Mouse (Mus musculus): ENCODE data around the gene Foxj3. TPM values are rescaled to one million over a fixed set of nuclear protein-coding genes. Genes with fewer than 3 reads are reported as not detected.

The Foxj3 gene
- polyA plus RNA-seq, 1 experiment from 2014 or later = 16.7 TPM

DNA sequence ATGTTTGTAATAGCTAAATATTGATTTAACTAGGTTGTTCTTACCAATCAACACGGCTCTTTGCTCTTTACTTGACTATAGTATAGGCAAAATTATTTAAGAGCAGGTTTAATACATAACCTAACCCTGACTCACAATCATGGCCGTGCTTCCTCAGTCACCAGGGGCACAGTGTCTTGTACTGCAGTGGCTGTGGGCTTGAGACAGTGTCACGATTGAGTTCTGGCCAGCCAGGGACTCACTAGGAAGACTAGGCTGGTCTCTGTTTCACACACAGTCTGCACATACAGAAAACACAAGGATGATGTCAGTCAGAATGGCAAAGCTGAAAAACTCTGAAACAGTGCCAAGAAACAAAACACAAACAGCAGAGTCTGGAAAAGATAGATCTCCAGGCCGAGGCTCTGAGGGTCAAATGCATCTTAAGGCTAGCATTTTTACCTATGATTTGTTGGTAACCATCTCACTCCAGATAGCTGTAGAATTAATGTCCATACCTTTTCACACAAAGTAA, 29.6 kb downstream of the Foxj3 start:
- TF ChIP-seq CTCF (IDR thresholded peaks at IDR 0.05) = no peak
- H3K27me3 ChIP-seq = no peaks in the 10 kb centered on the region
- POLR2A ChIA-PET = no interaction called here
- CTCF ChIA-PET = interaction anchor here (1.1 kb wide), 1 partner anchor 9 kb away, joined by 3 read pairs; no protein-coding TSS in a partner anchor
- in situ Hi-C loops (cut with MboI; ENCODE audit: low pct_unique_long_range_greater_than_20kb) = no loop called here
- DNase-seq (ENCODE audit: low read depth, low spot score) (no peak), ATAC-seq (no peak)

GRCm38 (mm10) chr4:119572682-119573081, 35.9 kb downstream of the Foxj3 start:
- CTCF ChIA-PET = interaction anchor here (1.6 to 1.8 kb wide), 2 partner anchors 9 to 13 kb away, joined by 3 to 4 read pairs; no protein-coding TSS in a partner anchor
- DNase-seq (ENCODE audit: low read depth, low spot score) = no peak
- TF ChIP-seq CTCF (IDR thresholded peaks at IDR 0.05) = no peak
- H3K27me3 ChIP-seq = no peaks in the 10 kb centered on the region
- ATAC-seq = no peak
- POLR2A ChIA-PET = interaction anchor here (0.7 kb wide), 1 partner anchor 8 kb away, joined by 3 read pairs; no protein-coding TSS in a partner anchor
- in situ Hi-C loops (cut with MboI; ENCODE audit: low pct_unique_long_range_greater_than_20kb) = no loop called here

DNA sequence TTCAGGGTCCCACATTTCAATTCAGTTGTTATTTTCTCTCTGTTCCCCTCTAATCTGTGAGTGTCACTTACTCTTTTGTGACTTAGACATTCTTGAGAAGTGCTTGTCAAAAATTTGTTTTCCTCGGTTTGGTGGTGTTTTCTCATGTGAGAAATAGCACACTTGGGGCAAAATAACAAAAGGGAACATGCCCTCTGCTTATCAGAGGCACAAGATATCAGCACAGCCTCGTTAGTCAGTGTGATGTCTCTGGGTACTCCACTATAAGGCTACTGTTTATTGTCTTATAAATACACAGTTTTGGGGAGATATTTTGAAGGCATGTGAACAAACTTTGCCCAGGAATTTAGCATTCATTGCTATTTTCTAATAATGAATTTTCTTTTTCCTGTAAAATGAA, 37.7 kb downstream of the Foxj3 start:
- TF ChIP-seq CTCF (IDR thresholded peaks at IDR 0.05) = no peak
- ChIA-PET POLR2A (no interaction called here), CTCF (interaction anchor here (1.2 to 1.8 kb wide), 2 partner anchors 11 to 18 kb away, joined by 3 to 4 read pairs; no protein-coding TSS in a partner anchor)
- no peaks in the 10 kb centered on the region for H3K27me3 ChIP-seq
- no peak for DNase-seq (ENCODE audit: low read depth, low spot score)
- in situ Hi-C loops (cut with MboI; ENCODE audit: low pct_unique_long_range_greater_than_20kb) = no loop called here
- ATAC-seq = no peak

- no peak for DNase-seq (ENCODE audit: low read depth, low spot score)
- ChIA-PET CTCF (no interaction called here), POLR2A (no interaction called here)
- in situ Hi-C loops (cut with MboI; ENCODE audit: low pct_unique_long_range_greater_than_20kb) = no loop called here
- TF ChIP-seq CTCF (IDR thresholded peaks at IDR 0.05) = no peak
- no peaks in the 10 kb centered on the region for H3K27me3 ChIP-seq
- ATAC-seq = no peak
These were observed 38.7 kb downstream of the Foxj3 start for GRCm38 (mm10) chr4:119575459-119575858.

GRCm38 (mm10) chr4:119588037-119588436, 51.2 kb downstream of the Foxj3 start:
- ChIA-PET POLR2A (no interaction called here), CTCF (interaction anchor here (0.8 to 0.9 kb wide), 2 partner anchors 18 to 20 kb away, joined by 3 to 4 read pairs; no protein-coding TSS in a partner anchor)

GRCm38 (mm10) chr4:119589423-119589822, 52.6 kb downstream of the Foxj3 start:
- no peak for TF ChIP-seq CTCF (IDR thresholded peaks at IDR 0.05)
- no peak for ATAC-seq
- in situ Hi-C loops (cut with MboI; ENCODE audit: low pct_unique_long_range_greater_than_20kb) = no loop called here
- ChIA-PET CTCF (interaction anchor here (0.8 kb wide), 1 partner anchor 36 kb away, joined by 3 read pairs; no protein-coding TSS in a partner anchor), POLR2A (interaction anchor here (0.6 kb wide), 1 partner anchor 481 kb away, joined by 3 read pairs; the partner anchor contains the start of gene Slc2a1)
- no peak for DNase-seq (ENCODE audit: low read depth, low spot score)
- no peaks in the 10 kb centered on the region for H3K27me3 ChIP-seq

More at GRCm38 (mm10) chr4:119588037-119588436, 51.2 kb downstream of the Foxj3 start:
- in situ Hi-C loops (cut with MboI; ENCODE audit: low pct_unique_long_range_greater_than_20kb) = no loop called here
- no peaks in the 10 kb centered on the region for H3K27me3 ChIP-seq
- DNase-seq (ENCODE audit: low read depth, low spot score) = no peak
- no peak for ATAC-seq
- TF ChIP-seq CTCF (IDR thresholded peaks at IDR 0.05) = peak; percentile 30

DNA sequence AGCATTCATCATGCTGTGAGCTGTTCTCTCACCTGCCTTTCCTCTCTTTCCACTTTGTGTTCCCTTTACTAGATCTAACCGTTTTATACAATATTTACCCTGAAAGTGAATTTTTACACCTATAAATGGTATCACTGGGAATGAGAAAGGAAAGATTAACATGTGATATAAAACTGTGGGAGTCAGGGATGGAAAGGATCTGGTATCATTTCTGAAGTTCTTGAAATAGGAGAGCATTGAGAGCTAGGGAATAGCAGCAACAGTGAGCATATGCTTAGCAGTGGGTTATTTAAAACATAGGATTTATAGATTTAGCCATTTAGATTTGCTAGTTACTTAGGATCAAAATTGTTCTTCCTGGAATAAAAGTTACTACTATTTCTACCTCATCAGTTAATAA, 53.2 kb downstream of the Foxj3 start:
- TF ChIP-seq CTCF (IDR thresholded peaks at IDR 0.05) = no peak
- ATAC-seq = no peak
- ChIA-PET CTCF (interaction anchor here (0.8 kb wide), 1 partner anchor 35 kb away, joined by 3 read pairs; no protein-coding TSS in a partner anchor), POLR2A (no interaction called here)
- no peak for DNase-seq (ENCODE audit: low read depth, low spot score)
- in situ Hi-C loops (cut with MboI; ENCODE audit: low pct_unique_long_range_greater_than_20kb) = no loop called here
- no peaks in the 10 kb centered on the region for H3K27me3 ChIP-seq

- CTCF ChIA-PET = interaction anchor here (1.6 kb wide), 1 partner anchor 19 kb away, joined by 3 read pairs; no protein-coding TSS in a partner anchor
- POLR2A ChIA-PET = no interaction called here
- ATAC-seq (no peak), DNase-seq (ENCODE audit: low read depth, low spot score) (no peak)
- H3K27me3 ChIP-seq = no peaks in the 10 kb centered on the region
- no peak for TF ChIP-seq CTCF (IDR thresholded peaks at IDR 0.05)
- in situ Hi-C loops (cut with MboI; ENCODE audit: low pct_unique_long_range_greater_than_20kb) = no loop called here
These were observed 55.7 kb downstream of the Foxj3 start for GRCm38 (mm10) chr4:119592479-119592878.

DNA sequence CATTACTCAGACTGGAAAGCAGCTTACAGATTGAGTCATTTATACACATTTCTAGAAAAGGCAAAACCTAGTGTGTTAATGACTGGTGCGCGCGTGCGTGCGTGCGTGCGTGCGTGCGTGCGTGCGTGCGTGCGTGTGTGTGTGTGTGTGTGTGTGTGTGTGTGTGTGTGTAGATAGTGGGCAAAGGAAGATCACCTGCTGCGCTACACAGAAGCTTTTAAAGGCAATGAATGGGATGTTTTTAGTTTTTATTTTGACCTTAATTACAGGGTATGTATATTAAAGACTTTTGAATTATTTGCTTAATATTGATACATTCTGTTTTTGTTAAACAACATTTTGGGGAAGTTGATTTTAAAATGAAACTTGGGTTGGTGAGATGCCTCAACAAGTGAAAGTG, 57.5 kb downstream of the Foxj3 start:
- DNase-seq (ENCODE audit: low read depth, low spot score) (no peak), ATAC-seq (no peak)
- in situ Hi-C loops (cut with MboI; ENCODE audit: low pct_unique_long_range_greater_than_20kb) = no loop called here
- POLR2A ChIA-PET = no interaction called here
- CTCF ChIA-PET = no interaction called here
- H3K27me3 ChIP-seq = no peaks in the 10 kb centered on the region
- TF ChIP-seq CTCF (IDR thresholded peaks at IDR 0.05) = no peak

DNA sequence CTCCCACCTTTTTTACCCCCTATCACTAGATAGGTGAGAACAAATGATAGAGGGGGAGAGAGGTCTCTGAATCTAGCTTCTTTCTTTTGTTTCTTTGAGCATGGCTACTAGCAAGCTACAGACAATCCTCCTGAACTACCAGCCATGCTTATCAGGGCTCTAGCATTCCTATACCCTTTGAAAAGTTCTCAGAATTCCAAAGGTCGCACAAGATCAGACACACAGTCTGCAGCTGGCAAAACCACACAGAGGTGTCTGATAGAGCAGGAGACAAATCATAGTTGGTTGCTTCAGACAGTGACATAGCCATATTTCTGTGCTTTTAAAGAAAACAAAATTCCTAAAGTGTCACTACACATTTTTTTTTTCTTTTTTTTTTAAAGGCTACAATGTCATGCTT, 62.8 kb downstream of the Foxj3 start:
- ChIA-PET POLR2A (no interaction called here), CTCF (no interaction called here)
- ATAC-seq (no peak), DNase-seq (ENCODE audit: low read depth, low spot score) (no peak)
- TF ChIP-seq CTCF (IDR thresholded peaks at IDR 0.05) = no peak
- in situ Hi-C loops (cut with MboI; ENCODE audit: low pct_unique_long_range_greater_than_20kb) = no loop called here
- no peaks in the 10 kb centered on the region for H3K27me3 ChIP-seq

DNA sequence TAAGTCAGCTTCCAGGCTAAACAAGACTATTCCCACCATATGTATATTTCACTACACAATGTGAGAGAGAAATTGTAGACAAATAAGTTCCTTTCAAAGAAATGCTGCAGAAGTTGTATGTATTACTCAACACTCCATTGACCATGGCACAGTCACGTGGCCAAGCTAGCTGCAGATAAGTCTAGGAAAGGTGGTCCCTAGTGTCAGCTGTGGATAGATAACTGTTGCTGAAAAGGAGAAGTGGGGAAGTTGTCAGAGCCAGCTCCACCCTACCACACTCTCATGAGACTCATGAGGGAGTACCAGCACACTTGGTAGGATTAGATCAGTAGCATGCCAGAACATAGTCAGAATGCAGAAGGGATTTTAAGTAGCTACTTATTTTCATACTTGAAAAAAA, 72.7 kb downstream of the Foxj3 start:
- CTCF ChIA-PET = no interaction called here
- no peak for DNase-seq (ENCODE audit: low read depth, low spot score)
- in situ Hi-C loops (cut with MboI; ENCODE audit: low pct_unique_long_range_greater_than_20kb) = no loop called here
- POLR2A ChIA-PET = no interaction called here
- TF ChIP-seq CTCF (IDR thresholded peaks at IDR 0.05) = no peak
- ATAC-seq = no peak
- no peaks in the 10 kb centered on the region for H3K27me3 ChIP-seq

- ATAC-seq = no peak
- ChIA-PET CTCF (no interaction called here), POLR2A (no interaction called here)
- no peak for TF ChIP-seq CTCF (IDR thresholded peaks at IDR 0.05)
- in situ Hi-C loops (cut with MboI; ENCODE audit: low pct_unique_long_range_greater_than_20kb) = no loop called here
- no peaks in the 10 kb centered on the region for H3K27me3 ChIP-seq
- no peak for DNase-seq (ENCODE audit: low read depth, low spot score)
These were observed 77.3 kb downstream of the Foxj3 start for GRCm38 (mm10) chr4:119614078-119614477.
